Mouse (Mus musculus) MEL (cell line): Measurements from ENCODE around the gene Acta1. TPM values are rescaled to one million over a fixed set of nuclear protein-coding genes. Genes with fewer than 3 reads are reported as not detected.

Experiments used
- DNase-seq: peaks from one replicate; pipeline ENCODE4 v3.0.0; 2011; ENCODE audit warnings: low read depth, low spot score
- H3K27ac ChIP-seq: 2 replicates; pipeline ENCODE4 v1.5.1; 2012; ENCODE audit warnings: low read depth, mild to moderate bottlenecking, control low read depth, low read length, moderate library complexity; ENCODE audit not compliant: control insufficient read depth
- H3K27me3 ChIP-seq, 2 experiments: fragments of 150-350 bp in 1 of 2; sonication (generic) in 1 of 2; 2 replicates each; pipeline ENCODE4 v1.6.1; 2012; ENCODE audit warnings: low read length in 2 of 2, mild to moderate bottlenecking in 2 of 2, improper control_type of control experiment in 1 of 2, moderate library complexity in 1 of 2; ENCODE audit not compliant: insufficient read depth in 2 of 2, control insufficient read depth in 1 of 2
- H3K36me3 ChIP-seq, 2 experiments: 2 replicates each; pipeline ENCODE4 v1.6.1; 2012 to 2014; ENCODE audit warnings: low read length in 2 of 2, improper control_type of control experiment in 1 of 2, inconsistent platforms in 1 of 2, mild to moderate bottlenecking in 1 of 2; ENCODE audit not compliant: insufficient read depth in 2 of 2, control insufficient read depth in 1 of 2
- H3K4me1 ChIP-seq, 2 experiments: fragments of 150-350 bp in 1 of 2; sonication (generic) in 1 of 2; 2 replicates each; pipeline ENCODE4 v1.6.1; 2012; ENCODE audit warnings: low read length in 2 of 2, improper control_type of control experiment in 1 of 2, mild to moderate bottlenecking in 1 of 2; ENCODE audit not compliant: insufficient read depth in 2 of 2, control insufficient read depth in 1 of 2
- H3K4me3 ChIP-seq, 2 experiments: fragments of 150-350 bp in 1 of 2; sonication (generic) in 1 of 2; 2 replicates each; pipeline ENCODE4 v1.5.1; 2012; ENCODE audit warnings: low read depth in 2 of 2, low read length in 2 of 2, mild to moderate bottlenecking in 2 of 2, moderate library complexity in 2 of 2, control low read depth in 1 of 2, improper control_type of control experiment in 1 of 2; ENCODE audit not compliant: control insufficient read depth in 1 of 2, insufficient read depth in 1 of 2
- H3K79me2 ChIP-seq: 2 replicates; pipeline ENCODE4 v1.6.1; 2012; ENCODE audit warnings: mild to moderate bottlenecking, low read length, moderate library complexity; ENCODE audit not compliant: control insufficient read depth, poor library complexity, insufficient read depth
- H3K9ac ChIP-seq: 2 replicates; pipeline ENCODE4 v1.6.1; 2012; ENCODE audit warnings: low read depth, mild to moderate bottlenecking, control low read depth, low read length, moderate library complexity; ENCODE audit not compliant: control insufficient read depth, poor library complexity, severe bottlenecking
- H3K9me3 ChIP-seq: fragments of 150-350 bp; sonication (generic); replicated peaks from 2 replicates; pipeline ENCODE4 v1.6.1; 2012; ENCODE audit warnings: mild to moderate bottlenecking, low read length, improper control_type of control experiment, moderate library complexity; ENCODE audit not compliant: insufficient read depth
- CHD1 ChIP-seq: IDR thresholded peaks from 2 replicates; pipeline ENCODE4 v1.6.1; 2012; ENCODE audit warnings: low read depth, mild to moderate bottlenecking, inconsistent platforms, low read length, improper control_type of control experiment
- CTCF ChIP-seq, 3 experiments: IDR thresholded peaks in 2 of 3; conservative IDR thresholded peaks in 1 of 3; 2 replicates each; pipeline ENCODE4 v1.5.1; 2011 to 2012; ENCODE audit warnings: low read length in 3 of 3, low read depth in 2 of 3, mild to moderate bottlenecking in 2 of 3, improper control_type of control experiment in 1 of 3, inconsistent platforms in 1 of 3, mixed read lengths in 1 of 3, moderate library complexity in 1 of 3; ENCODE audit not compliant: control insufficient read depth in 1 of 3, insufficient read depth in 1 of 3, poor library complexity in 1 of 3, severe bottlenecking in 1 of 3
- ELF1 ChIP-seq: IDR thresholded peaks from 2 replicates; pipeline ENCODE4 v1.6.1; 2014; ENCODE audit warnings: low read depth, mild to moderate bottlenecking, inconsistent platforms, low read length, improper control_type of control experiment, moderate library complexity
- EP300 ChIP-seq, 2 experiments: IDR thresholded peaks; 2 replicates each; pipeline ENCODE4 v1.6.1; 2011; ENCODE audit warnings: improper control_type of control experiment in 2 of 2, low read length in 2 of 2, low read depth in 1 of 2, mild to moderate bottlenecking in 1 of 2
- GATA1 ChIP-seq: IDR thresholded peaks from 2 replicates; pipeline ENCODE4 v1.6.1; 2011; ENCODE audit warnings: low read depth, low read length, improper control_type of control experiment
- HCFC1 ChIP-seq: IDR thresholded peaks from 2 replicates; pipeline ENCODE4 v1.6.1; 2012; ENCODE audit warnings: low read depth, mild to moderate bottlenecking, inconsistent platforms, low read length, improper control_type of control experiment, moderate library complexity
- JUND ChIP-seq: IDR thresholded peaks from 2 replicates; pipeline ENCODE4 v1.6.1; 2011; ENCODE audit warnings: low read depth, mild to moderate bottlenecking, improper control_type of control experiment, low read length
- MAFK ChIP-seq: IDR thresholded peaks from 2 replicates; pipeline ENCODE4 v1.6.1; 2011; ENCODE audit warnings: low read depth, mild to moderate bottlenecking, low read length, improper control_type of control experiment, borderline replicate concordance
- MAZ ChIP-seq: IDR thresholded peaks from 2 replicates; pipeline ENCODE4 v1.6.1; 2012; ENCODE audit warnings: low read depth, mild to moderate bottlenecking, inconsistent platforms, low read length, improper control_type of control experiment
- MXI1 ChIP-seq: IDR thresholded peaks from 2 replicates; pipeline ENCODE4 v1.6.1; 2011; ENCODE audit warnings: mild to moderate bottlenecking, low read depth, low read length, improper control_type of control experiment
- NELFE ChIP-seq: IDR thresholded peaks from 2 replicates; pipeline ENCODE4 v1.6.1; 2011; ENCODE audit warnings: low read depth, low read length, improper control_type of control experiment
- NRF1 ChIP-seq: IDR thresholded peaks from 2 replicates; pipeline ENCODE4 v1.6.1; 2014; ENCODE audit warnings: low read depth, mild to moderate bottlenecking, inconsistent platforms, low read length, improper control_type of control experiment, moderate library complexity; ENCODE audit not compliant: poor library complexity, insufficient read depth, severe bottlenecking
- POLR2A ChIP-seq, 2 experiments: IDR thresholded peaks; 2 replicates each; pipeline ENCODE4 v1.6.1; 2011 to 2012; ENCODE audit warnings: low read length in 2 of 2, mild to moderate bottlenecking in 2 of 2, control low read depth in 1 of 2, improper control_type of control experiment in 1 of 2, low read depth in 1 of 2, moderate library complexity in 1 of 2; ENCODE audit not compliant: control insufficient read depth in 1 of 2, insufficient read depth in 1 of 2, poor library complexity in 1 of 2
- POLR2AphosphoS2 ChIP-seq: IDR thresholded peaks from 2 replicates; pipeline ENCODE4 v1.6.1; 2011; ENCODE audit warnings: low read length, improper control_type of control experiment
- SIN3A ChIP-seq: IDR thresholded peaks from 2 replicates; pipeline ENCODE4 v1.6.1; 2012; ENCODE audit warnings: low read length, improper control_type of control experiment, inconsistent platforms
- SMC3 ChIP-seq: IDR thresholded peaks from 2 replicates; pipeline ENCODE4 v1.6.1; 2011; ENCODE audit warnings: low read depth, low read length, improper control_type of control experiment
- TCF12 ChIP-seq: IDR thresholded peaks from 2 replicates; pipeline ENCODE4 v1.6.1; 2014; ENCODE audit warnings: low read depth, mild to moderate bottlenecking, inconsistent platforms, low read length, improper control_type of control experiment, moderate library complexity
- UBTF ChIP-seq: IDR thresholded peaks from 2 replicates; pipeline ENCODE4 v1.6.1; 2012; ENCODE audit warnings: low read depth, mild to moderate bottlenecking, inconsistent platforms, low read length, improper control_type of control experiment, moderate library complexity, borderline replicate concordance; ENCODE audit not compliant: insufficient read depth
- ZMIZ1 ChIP-seq: IDR thresholded peaks from 2 replicates; pipeline ENCODE4 v1.6.1; 2012; ENCODE audit warnings: low read depth, mild to moderate bottlenecking, inconsistent platforms, low read length, improper control_type of control experiment, moderate library complexity
- polyA plus RNA-seq, 2 experiments: library from polyadenylated mRNA; stranded (reverse) in 1 of 2; unstranded in 1 of 2; fragments of >175 nt in 1 of 2; fragments of >200 nt in 1 of 2; gene quantifications; 2 replicates each; pipeline versions ENCODE4 v1.2.1 to v1.2.4; 2012; ENCODE audit warnings: low replicate concordance in 2 of 2, low read depth in 1 of 2; ENCODE audit not compliant: insufficient read length in 2 of 2, insufficient read depth in 1 of 2, missing spikeins in 1 of 2
- total RNA-seq: library from RNA; depleted of rRNA; stranded (reverse); fragments of 300-350 nt; gene quantifications from 2 replicates; pipeline ENCODE4 v1.2.3, GENCODE M21; 2012

The Acta1 gene
- total and polyA plus RNA-seq, 3 experiments, result 0.23 to 0.32 TPM; not detected in 1

GRCm38 (mm10) chr8:123859648-123860259 lies 34.8 kb downstream of the Acta1 start, which contains the start of gene Ccsap:
Gene Ccsap (minus strand): TSS chr8:123860209.
- H3K4me3 ChIP-seq, result peak within 1 kb of the TSS; percentile 83 to 94
- no peaks in the 10 kb centered on the region for H3K9me3 ChIP-seq
- H3K27me3 ChIP-seq, result no peaks in the 10 kb centered on the region

GRCm38 (mm10) chr8:123858941-123859647 lies 35.5 kb downstream of the Acta1 start:
- peak; percentile 94 for DNase-seq
- Histone ChIP-seq H3K9ac (peak overlapping the region; percentile 86), H3K4me1 (peaks cover 5 to 28% of the 10 kb centered on the region in 2 experiments), H3K9me3 (no peaks in the 10 kb centered on the region), H3K27ac (peak overlapping the region; percentile 56), H3K36me3 (peaks cover 0 to 25% of the 10 kb centered on the region in 2 experiments; a peak in 2 of 4 replicates), H3K79me2 (peaks cover 40% of the 10 kb centered on the region), H3K4me3 (peak overlapping the region; percentile 83 to 94), H3K27me3 (no peaks in the 10 kb centered on the region)
- TF ChIP-seq MXI1 (peak; percentile 54; the same call in 1 of the 2 replicates), NELFE (peak; percentile 75), UBTF (peak; percentile 85; the same call in 1 of the 2 replicates), POLR2AphosphoS2 (peak; percentile 53; the same call in 1 of the 2 replicates), GATA1 (no peak), TCF12 (peak; percentile 56), CHD1 (0 out of 2 replicates have a peak, but pooled peaks have one; percentile 34), SMC3 (0 out of 2 replicates have a peak, but pooled peaks have one; percentile 3), JUND (no peak), POLR2A (IDR thresholded peaks at IDR 0.05; ENCODE audit: control insufficient read depth in 1 of 2, insufficient read depth in 1 of 2, low read depth in 1 of 2, low read length in 2 of 2, poor library complexity in 1 of 2) (peak; percentile 70 to 85; a peak in 3 of 4 replicates), SIN3A (peak; percentile 61; the same call in 1 of the 2 replicates), ELF1 (0 out of 2 replicates have a peak, but pooled peaks have one; percentile 54), MAZ (peak; percentile 97), EP300 (IDR thresholded peaks at IDR 0.05; ENCODE audit: low read depth in 1 of 2, low read length in 2 of 2) (no peak), CTCF (IDR thresholded peaks at IDR 0.05 in 2 of 3, conservative IDR thresholded peaks at IDR 0.05 in 1 of 3; ENCODE audit: control insufficient read depth in 1 of 3, insufficient read depth in 1 of 3, low read depth in 2 of 3, low read length in 3 of 3, poor library complexity in 1 of 3, severe bottlenecking in 1 of 3) (peak in 2 of 3 experiments; percentile 12 to 30; a peak in 2 of 6 replicates), HCFC1 (no peak; the same call in 1 of the 2 replicates), NRF1 (peak; percentile 57), ZMIZ1 (peak; percentile 74; the same call in 1 of the 2 replicates)

More at GRCm38 (mm10) chr8:123859648-123860259, 34.8 kb downstream of the Acta1 start, which contains the start of gene Ccsap:
- peaks cover 4 to 31% of the 10 kb centered on the region in 2 experiments for H3K4me1 ChIP-seq
- H3K9ac ChIP-seq, result peak within 1 kb of the TSS; percentile 86
- DNase-seq, result no peak
- H3K79me2 ChIP-seq, result peaks cover 38% of the 10 kb centered on the region
- 0 out of 2 replicates have a peak, but pooled peaks have one; percentile 6 for TF ChIP-seq SIN3A
- no peak for TF ChIP-seq MAFK
- peaks cover 0 to 23% of the 10 kb centered on the region in 2 experiments; a peak in 2 of 4 replicates for H3K36me3 ChIP-seq
- peak within 1 kb of the TSS; percentile 56 for H3K27ac ChIP-seq
